Mouse (Mus musculus) gastrocnemius, postnatal 36 days (tissue): ENCODE results near the gene Mob3b. TPM values are rescaled to one million over a fixed set of nuclear protein-coding genes. Genes with fewer than 3 reads are reported as not detected.
"Not testable (repeated sequence)": the region's sequence is repeated elsewhere in the genome, so short reads cannot be mapped to it uniquely, and the experiment has no call there.

Source experiments
- DNase-seq, 2 experiments: peaks; one replicate each; pipeline ENCODE4 v3.0.0; 2022
- intact Hi-C: fragments of 180-260 bp; cut with DNase I; formaldehyde crosslinking; loops from one replicate; pipeline ENCODE4 v1.15.1; 2025
- total RNA-seq, 2 experiments: library from RNA; stranded (reverse); gene quantifications; 2 replicates each; pipeline ENCODE4 v1.2.3; 2021

Mob3b gene
- total RNA-seq, 2 experiments from 2014 or later, result 0.38 to 1.1 TPM

GRCm38 (mm10) chr4:34912171-34912570, 245.1 kb downstream of the Mob3b start:
- no peak for DNase-seq
- intact Hi-C loops, result no loop called here

- intact Hi-C loops, result no loop called here
- DNase-seq, result no peak
These were observed 245.9 kb downstream of the Mob3b start for GRCm38 (mm10) chr4:34911401-34911800.

DNA sequence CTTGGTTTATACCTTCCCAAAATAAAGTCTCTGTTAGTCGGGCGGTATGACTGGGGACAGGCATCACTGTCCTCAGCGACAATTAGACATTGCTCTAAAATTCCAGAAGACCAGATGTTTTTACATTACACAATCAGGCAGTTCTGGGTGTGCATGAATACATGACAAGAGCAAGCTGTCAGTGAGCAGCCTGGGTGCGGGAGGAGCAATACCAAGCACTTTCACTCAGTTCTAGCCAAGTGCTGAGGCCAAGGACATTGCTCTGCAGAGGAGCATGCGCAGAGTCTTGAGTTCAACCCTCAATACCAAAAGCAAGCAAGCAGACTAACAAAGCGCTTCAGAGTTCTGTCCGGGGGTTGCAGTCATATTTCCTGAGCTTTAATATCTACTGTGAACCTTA, 249.2 kb downstream of the Mob3b start:
- no peak for DNase-seq
- intact Hi-C loops, result no loop called here

GRCm38 (mm10) chr4:34907026-34907425, 250.3 kb downstream of the Mob3b start:
- intact Hi-C loops, result no loop called here
- DNase-seq, result no peak

GRCm38 (mm10) chr4:34906151-34906550, 251.1 kb downstream of the Mob3b start:
- intact Hi-C loops, result no loop called here
- DNase-seq, result no peak

- intact Hi-C loops, result no loop called here
These were observed 251.9 kb downstream of the Mob3b start for GRCm38 (mm10) chr4:34905396-34905795.

DNA sequence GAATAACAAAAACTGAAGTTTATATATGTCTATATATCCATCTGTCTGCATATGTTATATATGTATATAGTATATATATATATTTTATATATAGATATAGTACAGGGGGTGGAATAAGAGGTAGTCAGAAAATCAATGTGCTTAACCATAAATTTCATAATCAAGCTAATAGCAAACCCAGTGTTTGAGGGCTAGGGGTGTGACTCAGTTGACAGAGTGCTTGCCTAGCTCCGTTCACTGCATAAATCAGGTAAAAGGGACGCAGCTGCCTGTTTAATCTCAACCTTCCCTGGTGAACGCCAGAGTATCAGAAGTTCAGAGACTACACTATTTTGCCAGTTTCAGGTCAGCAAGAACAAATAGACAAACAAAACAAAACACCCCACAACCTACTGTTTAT, 255.7 kb downstream of the Mob3b start:
- DNase-seq, intact Hi-C loops: not testable (repeated sequence)

More at GRCm38 (mm10) chr4:34905396-34905795, 251.9 kb downstream of the Mob3b start:
- DNase-seq, result no peak

GRCm38 (mm10) chr4:34901166-34901565, 256.1 kb downstream of the Mob3b start:
- intact Hi-C loops, result no loop called here
- DNase-seq, result no peak

GRCm38 (mm10) chr4:34900155-34900554, 257.1 kb downstream of the Mob3b start:
- intact Hi-C loops, result no loop called here
- no peak for DNase-seq

GRCm38 (mm10) chr4:34899322-34899721, 258.0 kb downstream of the Mob3b start:
- no peak for DNase-seq
- intact Hi-C loops, result no loop called here

Other genes starting within 250 kb of the Mob3b start
- not detected for gene Ifnk, start 5.4 kb downstream of the Mob3b start, total RNA-seq
- gene C9orf72, start 68.7 kb upstream of the Mob3b start, total RNA-seq, result 10 to 100 TPM; 10.6 to 10.7 TPM